Mouse (Mus musculus): ENCODE measurements around the gene Rela.

DNA sequence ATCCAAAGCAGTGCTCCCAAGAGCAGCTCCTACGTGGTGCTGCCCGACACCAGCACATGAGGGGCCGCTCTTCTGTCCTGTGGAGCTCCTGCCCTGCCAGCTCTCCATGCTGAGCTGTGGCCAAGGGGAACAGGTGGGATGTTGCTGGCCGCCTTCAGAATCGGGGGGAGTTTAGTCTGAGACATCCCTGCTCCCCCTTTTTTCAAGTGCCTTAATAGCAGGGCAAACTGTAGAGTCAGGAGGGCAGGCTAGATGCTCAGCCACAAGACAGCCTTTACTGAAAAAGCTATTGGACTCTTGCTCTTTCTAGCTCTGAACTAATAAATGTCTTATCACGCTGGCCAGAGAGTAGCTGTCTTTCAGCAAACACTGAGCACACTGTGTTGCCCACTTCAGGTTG, 10.5 kb downstream of the Rela start:
- no peak for TF ChIP-seq GATA1 (IDR thresholded peaks at IDR 0.05; ENCODE audit: low read length)
- no peak for TF ChIP-seq TAL1 (IDR thresholded peaks at IDR 0.05; ENCODE audit: low read length)

Data from erythroblast, embryonic 14.5 days (primary cell).